Comparison of ENCODE assay signal across 23 mouse cellular contexts in genomic region chr1:59905916-59906315, GRCm38 (mm10). TPM values are rescaled to one million over a fixed set of nuclear protein-coding genes. Genes with fewer than 3 reads are reported as not detected.
DNase-seq lines count a peak whose midpoint lies in the region; ATAC-seq and TF ChIP-seq lines count a peak whose summit lies in the region.
"Had no signal": no experiment of that assay in that cellular context is flagged by ENCODE, and none has a peak within 500 bp of the region (broad histone marks: within the 10 kb centered on the region; RNA-seq: fewer than 3 reads in every experiment).

No protein-coding gene starts in this region.

- no peaks in the 10 kb centered on the region for H3K9me3 ChIP-seq in kidney, postnatal 0 days (replicated peaks; ENCODE audit: low read length)
- H3K9me3 ChIP-seq: embryonic facial prominence, embryonic 10.5 days; embryonic facial prominence, embryonic 13.5 days; forebrain, embryonic 12.5 days; forebrain, embryonic 15.5 days; hindbrain, embryonic 12.5 days; hindbrain, embryonic 15.5 days had no signal

- no peak overlapping the region for H3K4me3 ChIP-seq in kidney, postnatal 0 days (replicated peaks; ENCODE audit: low read depth, low read length)
- H3K4me3 ChIP-seq: embryonic facial prominence, embryonic 10.5 days; embryonic facial prominence, embryonic 13.5 days; erythroblast, embryonic 14.5 days; forebrain, embryonic 12.5 days; forebrain, embryonic 15.5 days; hindbrain, embryonic 12.5 days; hindbrain, embryonic 15.5 days had no signal

- H3K36me3 ChIP-seq in kidney, postnatal 0 days (ENCODE audit: insufficient read depth, low read length) = no peaks in the 10 kb centered on the region
- H3K36me3 ChIP-seq: embryonic facial prominence, embryonic 10.5 days; embryonic facial prominence, embryonic 13.5 days; forebrain, embryonic 12.5 days; forebrain, embryonic 15.5 days; hindbrain, embryonic 12.5 days; hindbrain, embryonic 15.5 days had no signal

- no peak overlapping the region for H3K9ac ChIP-seq in kidney, postnatal 0 days (ENCODE audit: low read depth, low read length)
- H3K9ac ChIP-seq: embryonic facial prominence, embryonic 13.5 days; forebrain, embryonic 12.5 days; forebrain, embryonic 15.5 days; hindbrain, embryonic 12.5 days; hindbrain, embryonic 15.5 days had no signal

- no peak overlapping the region for H3K4me2 ChIP-seq in kidney, postnatal 0 days (ENCODE audit: low read length)
- H3K4me2 ChIP-seq: embryonic facial prominence, embryonic 13.5 days; forebrain, embryonic 12.5 days; forebrain, embryonic 15.5 days; heart, embryonic 11.5 days; hindbrain, embryonic 12.5 days; hindbrain, embryonic 15.5 days had no signal

- no peaks in the 10 kb centered on the region for H3K27me3 ChIP-seq in kidney, postnatal 0 days (ENCODE audit: insufficient read depth, low read length)
- H3K27me3 ChIP-seq: embryonic facial prominence, embryonic 13.5 days; forebrain, embryonic 12.5 days; forebrain, embryonic 15.5 days; hindbrain, embryonic 12.5 days; hindbrain, embryonic 15.5 days had no signal

- peaks cover 4% of the 10 kb centered on the region; the same call in 1 of the 2 replicates for H3K4me1 ChIP-seq in kidney, postnatal 0 days (replicated peaks; ENCODE audit: insufficient read depth, low read length)
- H3K4me1 ChIP-seq: embryonic facial prominence, embryonic 10.5 days; forebrain, embryonic 12.5 days; forebrain, embryonic 15.5 days; hindbrain, embryonic 12.5 days; hindbrain, embryonic 15.5 days had no signal

- 78% methylated on average over 2 of the region's 2 CpGs for WGBS in kidney, postnatal 0 days

- peak; percentile 24 for DNase-seq in heart, adult 11 months
- no peak for DNase-seq in heart, adult 18-20 months
- peak; percentile 63 for DNase-seq in kidney, adult 9 months
- no peak for DNase-seq in kidney, adult 18-20 months
- DNase-seq in kidney, postnatal 0 days (ENCODE audit: low spot score) = no peak
- no peak for DNase-seq in kidney, postnatal 10 days
- DNase-seq: adrenal gland, adult 8-10 months; adrenal gland, postnatal 25 days; cerebellum, adult 11-12 months; cerebellum, adult 8-10 months; cerebellum, postnatal 10 days; cerebellum, postnatal 36 days; embryo, embryonic 11 days; gastrocnemius, postnatal 25 days had no signal

- peak overlapping the region; percentile 31; the same call in 1 of the 2 replicates for H3K27ac ChIP-seq in kidney, postnatal 0 days
- H3K27ac ChIP-seq: embryonic facial prominence, embryonic 10.5 days; embryonic facial prominence, embryonic 13.5 days; forebrain, embryonic 12.5 days; forebrain, embryonic 15.5 days; hindbrain, embryonic 12.5 days; hindbrain, embryonic 15.5 days had no signal

- no peak for ATAC-seq in kidney, postnatal 0 days (replicated peaks; ENCODE audit: low FRiP score, low read depth)
- ATAC-seq: activated CD4-positive, CD25-positive, alpha-beta regulatory T cell, adult 4 months; forebrain, embryonic 15.5 days had no signal

- no peak for TF ChIP-seq CTCF in kidney, postnatal 0 days (IDR thresholded peaks at IDR 0.05; ENCODE audit: low read depth)

RNA-seq across cellular contexts. Expression of gene Fam117b, which starts 6.9 kb away (rescaled TPM):
- 10 to 100 TPM; 24.1 to 37.5 TPM for total RNA-seq in heart, adult 18-20 months (2021)
- polyA plus RNA-seq in kidney, postnatal 0 days (2015; fragmentation: Nextera tagmentation; extraction: Ambion mirVana) = 10.7 and 10.9 TPM in 2 replicates

Comparison
In these comparisons a context has a peak if more than half of its experiments do, and no peak if none do; other contexts are left out.
1. DNase-seq: peak in heart, adult 11 months (single experiment) and kidney, adult 9 months (single experiment); none in heart, adult 18-20 months (0 of 2), kidney, adult 18-20 months (single experiment), kidney, postnatal 0 days (single experiment) and kidney, postnatal 10 days (single experiment).